Mouse (Mus musculus) adrenal gland, postnatal 36 days (tissue): ENCODE measurements around the gene Upk3a. TPM values are rescaled to one million over a fixed set of nuclear protein-coding genes. Genes with fewer than 3 reads are reported as not detected.

ENCODE experiments used
- DNase-seq, 2 experiments: peaks; one replicate each; pipeline ENCODE4 v3.0.0; 2021; ENCODE audit warnings: mixed read lengths in 1 of 2
- total RNA-seq, 2 experiments: library from RNA; stranded (reverse); gene quantifications; 2 replicates each; pipeline ENCODE4 v1.2.3; 2021

The Upk3a gene
- total RNA-seq, 2 experiments from 2014 or later, result not detected

GRCm38 (mm10) chr15:85049758-85050157 lies 32.8 kb downstream of the Upk3a start:
- DNase-seq, result no peak

DNA sequence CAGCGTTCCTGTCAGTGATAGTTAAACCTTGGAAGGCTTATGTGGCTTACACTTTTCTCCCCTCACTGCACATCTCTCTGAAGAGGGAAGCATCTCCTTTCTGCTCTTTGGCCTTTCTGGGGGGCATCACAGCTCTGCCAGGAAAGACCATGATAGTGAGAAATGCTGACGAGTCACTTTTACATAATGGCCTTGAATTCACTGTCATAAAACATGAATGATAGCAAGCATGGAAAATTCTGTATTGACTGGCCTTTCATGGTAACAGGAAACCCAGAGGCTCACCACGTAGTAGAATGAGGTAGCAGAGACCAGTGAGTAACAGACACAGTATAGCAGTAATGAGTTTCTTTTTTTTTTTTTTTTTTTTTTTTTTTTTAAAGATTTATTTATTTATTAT lies 37.2 kb downstream of the Upk3a start:
- no peak for DNase-seq

DNA sequence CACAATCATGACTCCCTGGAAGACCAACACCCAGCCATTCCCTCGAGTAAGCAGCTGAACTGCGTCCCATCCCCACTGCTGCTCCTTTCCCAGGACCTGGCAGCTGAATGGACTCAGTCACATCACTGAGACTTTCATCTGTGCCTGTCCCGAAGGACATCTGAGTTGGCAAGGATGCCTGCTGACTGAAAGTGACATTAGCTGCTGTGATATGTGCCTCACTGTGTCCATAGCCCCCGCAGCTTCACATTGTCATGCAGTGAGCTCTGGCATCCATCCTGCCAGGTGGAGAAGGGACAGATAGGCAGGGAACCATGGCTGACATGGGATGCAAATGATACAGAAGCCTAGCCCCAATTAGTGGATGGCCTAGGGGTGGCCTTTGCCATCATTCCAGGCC lies 38.2 kb downstream of the Upk3a start:
- DNase-seq, result peak; percentile 21 to 40

DNA sequence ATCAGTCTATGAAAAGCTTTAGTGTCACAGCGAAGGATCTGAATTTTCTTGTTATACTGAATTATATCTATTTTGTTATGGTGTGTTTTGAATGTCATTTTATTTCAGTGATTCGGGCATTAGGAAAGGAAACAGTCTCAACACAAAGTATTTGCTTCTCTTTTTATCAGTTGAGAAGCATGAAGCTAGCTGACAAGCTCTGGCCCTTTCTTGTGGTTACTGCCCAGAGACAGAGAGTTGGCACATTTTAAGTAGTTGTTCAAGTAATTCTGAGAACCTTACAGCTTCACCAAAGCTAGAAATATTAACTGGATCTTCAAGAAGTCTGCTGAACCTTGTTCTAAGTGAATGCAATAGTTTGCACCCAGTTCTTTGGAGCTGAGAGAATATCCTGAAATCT lies 46.5 kb downstream of the Upk3a start:
- no peak for DNase-seq

DNA sequence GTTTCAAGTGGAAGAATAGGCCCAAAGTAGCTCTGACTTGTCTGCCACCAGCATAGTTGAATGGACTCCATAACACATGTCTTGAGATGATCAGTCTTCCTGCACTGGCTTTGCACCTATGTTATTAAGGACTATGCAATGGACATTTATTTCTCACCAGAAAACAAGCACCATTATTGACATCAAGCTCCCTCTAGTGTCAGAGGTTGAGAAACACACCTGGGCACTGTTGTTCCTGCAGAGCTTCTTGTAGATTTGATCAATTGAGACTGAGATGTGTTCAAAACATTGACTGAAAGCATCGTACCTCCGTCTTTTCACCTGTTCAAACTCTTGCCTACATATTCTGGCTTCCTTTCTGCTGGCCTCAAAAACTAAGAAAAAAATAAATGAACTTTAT lies 53.6 kb downstream of the Upk3a start:
- DNase-seq, result peak; percentile 20 to 37

Other genes starting within 250 kb of the Upk3a start
- gene Phf21b, start 161.1 kb upstream of the Upk3a start, total RNA-seq, result 1 to 10 TPM; 1.1 to 2.0 TPM
- gene Gm29666, start 97.1 kb upstream of the Upk3a start, total RNA-seq, result under 1 TPM; 0.07 to 0.13 TPM
- gene Nup50, start 93.7 kb upstream of the Upk3a start, total RNA-seq, result 10 to 100 TPM; 39.9 to 41.1 TPM
- 10 to 100 TPM; 33.3 to 34.0 TPM for gene 5031439G07Rik, start 28.6 kb upstream of the Upk3a start, total RNA-seq
- 10 to 100 TPM in 1 of 2 experiments, 1 to 10 TPM in 1; 5.9 to 11.6 TPM for gene Fam118a, start 11.8 kb downstream of the Upk3a start, total RNA-seq
- gene Smc1b, start 114.8 kb downstream of the Upk3a start, total RNA-seq, result under 1 TPM in 1 of 2 experiments, not detected in 1; 0.40 TPM
- not detected for gene Ribc2, start 114.9 kb downstream of the Upk3a start, total RNA-seq
- gene Fbln1, start 188.8 kb downstream of the Upk3a start, total RNA-seq, result 10 to 100 TPM; 36.8 to 47.6 TPM